Mouse (Mus musculus) adrenal gland, adult 2 months (tissue): ENCODE results near the gene Gdf5. TPM values are rescaled to one million over a fixed set of nuclear protein-coding genes. Genes with fewer than 3 reads are reported as not detected.
"Not testable (repeated sequence)": the region's sequence is repeated elsewhere in the genome, so short reads cannot be mapped to it uniquely, and the experiment has no call there.

Experiments used
- DNase-seq: peaks from one replicate; pipeline ENCODE4 v3.0.0; 2021
- polyA plus RNA-seq: library from polyadenylated mRNA; depleted of rRNA; stranded (reverse); fragments of >200 nt; gene quantifications from 2 replicates; pipeline ENCODE4 v1.2.3, GENCODE M21; 2012; rRNA removed
- total RNA-seq, 2 experiments: library from RNA; stranded (reverse); gene quantifications; 2 replicates each; pipeline ENCODE4 v1.2.3; 2021

Gene Gdf5
- total and polyA plus RNA-seq, 3 experiments, result 0.14 to 1.7 (median 0.31) TPM

DNA sequence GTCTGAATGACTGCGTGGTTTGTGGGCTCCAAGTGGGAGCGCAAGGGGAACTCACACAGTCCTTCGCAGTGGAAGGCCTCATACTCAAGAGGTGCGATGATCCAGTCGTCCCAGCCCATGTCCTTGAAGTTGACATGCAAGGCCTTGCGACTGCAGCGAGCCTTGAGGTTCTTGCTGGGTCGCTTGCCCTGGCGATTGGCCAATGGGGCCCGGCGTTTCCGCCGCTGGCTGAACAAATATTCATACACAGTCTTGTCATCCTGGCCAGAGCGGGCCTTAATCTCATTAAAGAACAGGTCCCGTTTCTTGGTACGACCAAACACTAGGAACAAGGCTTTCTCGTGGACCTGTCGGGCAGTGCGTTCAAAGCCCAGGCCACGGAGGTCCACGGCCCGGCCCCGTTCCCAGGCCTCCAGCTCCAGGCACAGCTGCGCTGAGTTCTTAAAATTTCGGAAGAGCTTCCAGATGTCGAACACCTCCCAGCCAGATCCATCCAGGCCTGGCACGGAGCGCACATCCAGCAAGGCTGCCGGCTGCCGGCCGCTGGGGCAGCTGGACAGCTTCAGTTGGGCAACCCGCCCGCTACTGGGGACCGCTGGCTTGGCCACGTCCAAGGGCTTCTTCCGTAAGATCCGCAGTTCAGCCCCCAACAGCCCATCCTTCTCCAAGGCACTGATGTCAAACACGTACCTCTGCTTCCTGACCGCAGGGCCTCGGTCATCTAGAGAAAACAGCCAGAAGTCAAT, 3.3 kb downstream of the Gdf5 start:
- peak; percentile 89 for DNase-seq

GRCm38 (mm10) chr2:155940681-155941080, 4.5 kb downstream of the Gdf5 start, which contains the start of gene Gm15557:
Gene Gm15557 (plus strand): TSS chr2:155940728.
- DNase-seq, result no peak

- DNase-seq, result no peak
Observed at GRCm38 (mm10) chr2:155939897-155940529, 5.2 kb downstream of the Gdf5 start.

- peak; percentile 95 for DNase-seq
Observed at GRCm38 (mm10) chr2:155929531-155930442, 15.4 kb downstream of the Gdf5 start, which contains the start of gene Uqcc1. Gene Uqcc1 (minus strand): TSS chr2:155930310.

DNA sequence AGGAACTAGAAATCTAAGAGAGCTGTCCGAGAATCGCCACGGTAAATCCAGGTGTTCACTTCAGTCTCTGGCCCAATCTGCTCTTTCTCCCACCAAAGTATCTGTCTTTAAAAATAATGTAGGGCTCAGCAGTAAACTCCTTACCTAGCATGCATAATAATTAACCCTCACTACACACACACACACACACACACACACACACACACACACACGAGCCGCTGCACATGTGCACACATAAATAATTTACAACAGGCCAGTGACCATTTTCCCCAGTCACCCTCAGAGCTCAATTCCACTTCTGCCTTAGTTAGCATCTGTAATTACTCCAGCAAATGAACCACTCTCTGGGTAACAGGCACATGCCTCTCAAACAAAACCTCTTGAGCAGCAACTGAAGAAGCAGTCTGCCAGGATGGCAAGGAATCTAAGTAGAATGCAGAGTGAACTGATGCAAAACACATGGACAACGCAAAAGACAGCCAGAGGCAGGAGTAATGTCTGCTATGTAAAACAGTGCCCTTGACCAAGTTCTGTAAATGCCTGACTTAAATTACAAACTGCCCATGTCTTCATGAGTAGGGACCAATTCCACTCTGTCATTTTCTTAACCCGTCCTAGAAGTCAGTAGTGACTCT, 16.3 kb downstream of the Gdf5 start:
- no peak for DNase-seq

- not testable (repeated sequence) for DNase-seq
Observed at GRCm38 (mm10) chr2:155925213-155925612, 20.0 kb downstream of the Gdf5 start.

GRCm38 (mm10) chr2:155923143-155923542, 22.0 kb downstream of the Gdf5 start:
- DNase-seq, result no peak

- no peak for DNase-seq
Observed at GRCm38 (mm10) chr2:155914684-155915083, 30.5 kb downstream of the Gdf5 start.

DNA sequence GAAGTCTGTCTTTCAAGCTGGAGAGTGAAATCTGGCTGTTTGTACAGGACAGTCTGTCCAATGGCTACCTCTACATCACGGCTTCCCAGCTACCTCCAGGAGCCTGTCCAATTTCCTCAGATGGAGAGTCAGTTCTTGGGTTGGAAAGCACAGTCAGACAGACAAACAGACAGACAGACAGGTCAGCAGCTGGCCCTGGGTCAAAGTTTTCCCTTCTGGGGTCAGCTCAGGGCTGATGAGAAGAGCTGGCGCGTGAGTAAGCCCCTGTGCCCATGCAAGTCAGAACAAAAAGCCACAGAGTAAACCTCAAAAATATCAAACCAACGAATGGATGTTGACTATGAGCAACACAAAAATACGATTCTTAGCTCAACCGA, 41.5 kb downstream of the Gdf5 start:
- DNase-seq, result no peak

GRCm38 (mm10) chr2:155902989-155903631, 42.1 kb downstream of the Gdf5 start:
- DNase-seq, result no peak

GRCm38 (mm10) chr2:155895046-155895735, 50.0 kb downstream of the Gdf5 start:
- no peak for DNase-seq

DNA sequence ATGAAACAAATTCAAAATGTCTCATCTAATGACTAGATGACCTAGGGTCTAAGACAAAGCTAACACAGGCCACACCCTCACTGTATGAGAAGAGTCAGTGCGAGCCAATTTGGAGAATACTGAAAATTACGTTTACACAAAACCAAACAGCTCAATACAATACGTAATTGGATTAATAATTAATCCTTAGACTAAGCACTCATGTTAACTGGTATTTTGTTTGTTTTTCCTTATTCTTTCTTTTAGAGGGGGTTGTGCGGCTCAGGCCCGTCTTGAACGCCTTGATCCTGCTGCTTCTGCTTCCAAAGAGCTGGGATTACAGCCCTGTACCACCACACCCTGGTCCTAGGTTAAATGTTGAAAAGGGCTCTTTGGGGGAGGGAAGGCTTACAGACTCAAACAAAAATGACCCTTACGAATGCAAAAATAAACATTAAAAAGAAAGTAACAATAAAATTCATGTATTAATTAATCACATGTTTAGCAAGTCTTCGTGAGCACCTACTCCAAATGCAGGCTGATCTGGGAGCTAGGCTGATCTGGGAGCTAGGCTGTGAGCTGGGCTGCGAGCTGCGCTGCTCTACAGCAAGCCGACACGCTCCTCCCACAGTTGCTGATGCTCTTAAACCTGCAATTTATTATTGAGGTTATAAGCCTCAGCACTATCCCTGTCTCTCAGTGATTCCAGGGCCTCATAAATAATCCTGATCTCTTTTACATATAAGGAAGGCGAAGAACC, 50.7 kb downstream of the Gdf5 start:
- DNase-seq, result no peak

Other genes with a start within 250 kb of the Gdf5 start
- 10 to 100 TPM; 43.3 to 45.9 TPM for gene Edem2, start 215.9 kb downstream of the Gdf5 start, total RNA-seq
- gene Edem2, start 215.9 kb downstream of the Gdf5 start, polyA plus RNA-seq, result 75.3 and 82.1 TPM in 2 replicates
- gene Gm17581, start 209.5 kb downstream of the Gdf5 start, total RNA-seq, result not detected
- not detected in 2 replicates for gene Gm17581, start 209.5 kb downstream of the Gdf5 start, polyA plus RNA-seq
- 10 to 100 TPM; 64.5 to 66.2 TPM for gene Procr, start 194.2 kb downstream of the Gdf5 start, total RNA-seq
- gene Procr, start 194.2 kb downstream of the Gdf5 start, polyA plus RNA-seq, result 14.8 and 19.2 TPM in 2 replicates
- 1 to 10 TPM; 1.2 to 1.9 TPM for gene Mmp24, start 170.0 kb downstream of the Gdf5 start, total RNA-seq
- gene Mmp24, start 170.0 kb downstream of the Gdf5 start, polyA plus RNA-seq, result 1.4 and 2.0 TPM in 2 replicates
- gene BC029722, start 125.9 kb downstream of the Gdf5 start, total RNA-seq, result 100 to 1,000 TPM; 235 to 249 TPM
- 733 and 890 TPM in 2 replicates for gene BC029722, start 125.9 kb downstream of the Gdf5 start, polyA plus RNA-seq
- gene Eif6, start 118.4 kb downstream of the Gdf5 start, total RNA-seq, result 100 to 1,000 TPM; 145 to 164 TPM
- gene Eif6, start 118.4 kb downstream of the Gdf5 start, polyA plus RNA-seq, result 183 and 185 TPM in 2 replicates
- gene Fam83c, start 110.5 kb downstream of the Gdf5 start, total RNA-seq, result under 1 TPM in 1 of 2 experiments, not detected in 1; 0.10 TPM
- 0.03 and 0.04 TPM in 2 replicates for gene Fam83c, start 110.5 kb downstream of the Gdf5 start, polyA plus RNA-seq
- 100 to 1,000 TPM; 103 to 138 TPM for gene Uqcc1, start 15.1 kb downstream of the Gdf5 start, total RNA-seq
- gene Uqcc1, start 15.1 kb downstream of the Gdf5 start, polyA plus RNA-seq, result 20.3 and 25.0 TPM in 2 replicates
- gene Gm15557, start 4.6 kb downstream of the Gdf5 start, total RNA-seq, result not detected
- gene Gm15557, start 4.6 kb downstream of the Gdf5 start, polyA plus RNA-seq, result not detected in 2 replicates
- 10 to 100 TPM in 1 of 2 experiments, 1 to 10 TPM in 1; 6.1 to 11.9 TPM for gene Cep250, start 11.1 kb upstream of the Gdf5 start, total RNA-seq
- gene Cep250, start 11.1 kb upstream of the Gdf5 start, polyA plus RNA-seq, result 5.2 and 9.4 TPM in 2 replicates
- 1 to 10 TPM; 2.7 to 2.8 TPM for gene 6430550D23Rik, start 62.6 kb upstream of the Gdf5 start, total RNA-seq
- gene 6430550D23Rik, start 62.6 kb upstream of the Gdf5 start, polyA plus RNA-seq, result 1.9 and 2.6 TPM in 2 replicates
- gene Ergic3, start 62.7 kb upstream of the Gdf5 start, total RNA-seq, result 100 to 1,000 TPM; 237 to 261 TPM
- 260 and 283 TPM in 2 replicates for gene Ergic3, start 62.7 kb upstream of the Gdf5 start, polyA plus RNA-seq
- gene Fer1l4, start 107.6 kb upstream of the Gdf5 start, total RNA-seq, result not detected
- gene Fer1l4, start 107.6 kb upstream of the Gdf5 start, polyA plus RNA-seq, result not detected in 2 replicates
- 1 to 10 TPM; 3.7 to 4.9 TPM for gene Spag4, start 119.8 kb upstream of the Gdf5 start, total RNA-seq
- 2.3 and 3.8 TPM in 2 replicates for gene Spag4, start 119.8 kb upstream of the Gdf5 start, polyA plus RNA-seq
- 10 to 100 TPM; 48.8 to 53.9 TPM for gene Cpne1, start 166.6 kb upstream of the Gdf5 start, total RNA-seq
- gene Cpne1, start 166.6 kb upstream of the Gdf5 start, polyA plus RNA-seq, result 87.7 and 97.8 TPM in 2 replicates
- 10 to 100 TPM; 16.6 to 28.1 TPM for gene Rbm12, start 166.6 kb upstream of the Gdf5 start, total RNA-seq
- gene Rbm12, start 166.6 kb upstream of the Gdf5 start, polyA plus RNA-seq, result 2.4 and 4.8 TPM in 2 replicates
- 10 to 100 TPM; 14.6 to 21.1 TPM for gene Gm28036, start 181.7 kb upstream of the Gdf5 start, total RNA-seq
- 2.3 and 3.4 TPM in 2 replicates for gene Gm28036, start 181.7 kb upstream of the Gdf5 start, polyA plus RNA-seq
- gene Romo1, start 198.7 kb upstream of the Gdf5 start, total RNA-seq, result 100 to 1,000 TPM; 233 to 376 TPM
- 407 and 417 TPM in 2 replicates for gene Romo1, start 198.7 kb upstream of the Gdf5 start, polyA plus RNA-seq
- gene Nfs1, start 198.8 kb upstream of the Gdf5 start, total RNA-seq, result 10 to 100 TPM; 76.7 to 90.3 TPM
- gene Nfs1, start 198.8 kb upstream of the Gdf5 start, polyA plus RNA-seq, result 123 and 134 TPM in 2 replicates
- 100 to 1,000 TPM; 269 to 386 TPM for gene Rbm39, start 234.9 kb upstream of the Gdf5 start, total RNA-seq
- 89.7 and 94.8 TPM in 2 replicates for gene Rbm39, start 234.9 kb upstream of the Gdf5 start, polyA plus RNA-seq